Comparison of ENCODE assay signal across 9 mouse cellular contexts in the genomic region with DNA sequence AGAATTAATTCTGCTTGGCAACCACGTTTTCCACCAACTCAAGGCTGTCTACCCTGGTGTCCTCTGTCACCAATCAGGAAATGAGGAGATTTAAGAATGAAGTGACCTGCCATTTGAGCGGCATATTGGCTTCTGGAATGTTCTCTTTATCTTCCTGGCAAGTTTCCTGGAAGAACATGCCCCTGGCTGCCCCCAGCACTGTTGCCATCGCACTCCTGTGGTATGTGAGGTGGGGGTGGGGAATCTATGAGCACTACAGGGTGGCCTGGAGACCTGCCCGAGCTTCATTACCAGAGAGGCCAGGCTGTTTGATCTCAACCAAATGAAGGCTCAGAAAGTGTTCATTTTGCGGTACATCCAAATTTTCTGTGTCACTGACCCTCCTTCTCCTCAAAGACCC.
A peak's percentile ranks its signal among the peaks of the same experiment; 100 is the strongest.
DNase-seq lines count a peak whose midpoint lies in the region; ATAC-seq and TF ChIP-seq lines count a peak whose summit lies in the region.
"Had no signal": no experiment of that assay in that cellular context is flagged by ENCODE, and none has a peak within 500 bp of the region (broad histone marks: within the 10 kb centered on the region; RNA-seq: fewer than 3 reads in every experiment).

No protein-coding gene starts in this region.

- no peak overlapping the region for H3K4me2 ChIP-seq in midbrain, embryonic 14.5 days (ENCODE audit: low read length)
- H3K4me2 ChIP-seq in hindbrain, postnatal 0 days (ENCODE audit: low read depth, low read length): no peak overlapping the region
- no peak overlapping the region for H3K4me2 ChIP-seq in neural tube, embryonic 15.5 days
- H3K4me2 ChIP-seq: liver, embryonic 13.5 days; neural tube, embryonic 13.5 days had no signal

- no peaks in the 10 kb centered on the region for H3K4me1 ChIP-seq in midbrain, embryonic 14.5 days (ENCODE audit: control insufficient read depth, insufficient read depth, low read length)
- peaks cover 14% of the 10 kb centered on the region for H3K4me1 ChIP-seq in midbrain, embryonic 10.5 days
- no peaks in the 10 kb centered on the region for H3K4me1 ChIP-seq in hindbrain, postnatal 0 days (ENCODE audit: insufficient read depth, low read length)
- H3K4me1 ChIP-seq in neural tube, embryonic 15.5 days: peaks cover 6% of the 10 kb centered on the region; the same call in 1 of the 2 replicates
- H3K4me1 ChIP-seq: liver, embryonic 13.5 days; neural tube, embryonic 13.5 days had no signal

- no peak overlapping the region for H3K27ac ChIP-seq in midbrain, embryonic 14.5 days (replicated peaks; ENCODE audit: low read depth, low read length)
- no peak overlapping the region for H3K27ac ChIP-seq in midbrain, embryonic 10.5 days (replicated peaks)
- no peak overlapping the region for H3K27ac ChIP-seq in hindbrain, postnatal 0 days
- H3K27ac ChIP-seq in neural tube, embryonic 15.5 days (replicated peaks): no peak overlapping the region
- H3K27ac ChIP-seq in left cerebral cortex, adult 2 months: no peak overlapping the region
- H3K27ac ChIP-seq: liver, embryonic 13.5 days; neural tube, embryonic 13.5 days had no signal

- no peak for TF ChIP-seq CTCF in hindbrain, postnatal 0 days (IDR thresholded peaks at IDR 0.05; ENCODE audit: low read depth)
- no peak for TF ChIP-seq CTCF in left cerebral cortex, adult 2 months (IDR thresholded peaks at IDR 0.05)

- H3K4me3 ChIP-seq in midbrain, embryonic 14.5 days (replicated peaks; ENCODE audit: low read depth, low read length): no peak overlapping the region
- H3K4me3 ChIP-seq in midbrain, embryonic 10.5 days: no peak overlapping the region
- H3K4me3 ChIP-seq in hindbrain, postnatal 0 days (ENCODE audit: low read length): no peak overlapping the region
- H3K4me3 ChIP-seq in neural tube, embryonic 15.5 days (replicated peaks): no peak overlapping the region
- H3K4me3 ChIP-seq in left cerebral cortex, adult 2 months: no peak overlapping the region
- H3K4me3 ChIP-seq: liver, embryonic 13.5 days; neural tube, embryonic 13.5 days had no signal

- H3K27me3 ChIP-seq in midbrain, embryonic 14.5 days (ENCODE audit: control insufficient read depth, insufficient read depth, low read length): no peaks in the 10 kb centered on the region
- no peaks in the 10 kb centered on the region for H3K27me3 ChIP-seq in midbrain, embryonic 10.5 days (ENCODE audit: low read depth, poor library complexity, severe bottlenecking)
- no peaks in the 10 kb centered on the region for H3K27me3 ChIP-seq in hindbrain, postnatal 0 days (ENCODE audit: insufficient read depth, low read length)
- no peaks in the 10 kb centered on the region for H3K27me3 ChIP-seq in neural tube, embryonic 15.5 days (replicated peaks)
- H3K27me3 ChIP-seq: liver, embryonic 13.5 days; neural tube, embryonic 13.5 days had no signal

- WGBS in midbrain, embryonic 14.5 days: 50% methylated on average over 5 of the region's 5 CpGs
- WGBS in midbrain, embryonic 10.5 days: 65% methylated on average over 5 of the region's 5 CpGs
- WGBS in hindbrain, postnatal 0 days: 24% methylated on average over 5 of the region's 5 CpGs
- WGBS in neural tube, embryonic 15.5 days: 57% methylated on average over 5 of the region's 5 CpGs

- ATAC-seq in midbrain, embryonic 14.5 days (ENCODE audit: low FRiP score, low TSS enrichment): no peak
- ATAC-seq in hindbrain, postnatal 0 days: peak; percentile 88
- no peak for ATAC-seq in neural tube, embryonic 15.5 days (ENCODE audit: low FRiP score)

- H3K9ac ChIP-seq in midbrain, embryonic 14.5 days (replicated peaks; ENCODE audit: low read length): no peak overlapping the region
- no peak overlapping the region for H3K9ac ChIP-seq in hindbrain, postnatal 0 days (replicated peaks; ENCODE audit: low read length)
- no peak overlapping the region for H3K9ac ChIP-seq in neural tube, embryonic 15.5 days (replicated peaks)
- H3K9ac ChIP-seq: liver, embryonic 13.5 days; neural tube, embryonic 13.5 days had no signal

- peak; percentile 31 for DNase-seq in midbrain, embryonic 14.5 days
- no peak for DNase-seq in midbrain, embryonic 10.5 days (ENCODE audit: low spot score)
- peak; percentile 52 to 57 for DNase-seq in heart, adult 18-20 months
- DNase-seq in hindbrain, postnatal 0 days (ENCODE audit: low spot score): peak; percentile 70
- no peak for DNase-seq in layer of hippocampus, adult 9-11 months
- DNase-seq in left cerebral cortex, adult 2 months (ENCODE audit: extremely low spot score in 1 of 2, low spot score in 2 of 2): no peak
- DNase-seq: liver, embryonic 13.5 days had no signal

- intact Hi-C loops in left cerebral cortex, adult 2 months (cut with DNase I): no loop called here

- no peaks in the 10 kb centered on the region for H3K9me3 ChIP-seq in midbrain, embryonic 14.5 days (ENCODE audit: control insufficient read depth, low read length)
- no peaks in the 10 kb centered on the region for H3K9me3 ChIP-seq in midbrain, embryonic 10.5 days (replicated peaks)
- H3K9me3 ChIP-seq in hindbrain, postnatal 0 days (ENCODE audit: low read length): no peaks in the 10 kb centered on the region
- H3K9me3 ChIP-seq in neural tube, embryonic 15.5 days (replicated peaks): no peaks in the 10 kb centered on the region
- H3K9me3 ChIP-seq: liver, embryonic 13.5 days; neural tube, embryonic 13.5 days had no signal

- H3K36me3 ChIP-seq in midbrain, embryonic 14.5 days (ENCODE audit: control insufficient read depth, insufficient read depth, low read length): no peaks in the 10 kb centered on the region
- no peaks in the 10 kb centered on the region for H3K36me3 ChIP-seq in midbrain, embryonic 10.5 days
- no peaks in the 10 kb centered on the region for H3K36me3 ChIP-seq in hindbrain, postnatal 0 days (ENCODE audit: insufficient read depth, low read length)
- H3K36me3 ChIP-seq in neural tube, embryonic 15.5 days: no peaks in the 10 kb centered on the region
- H3K36me3 ChIP-seq: liver, embryonic 13.5 days; neural tube, embryonic 13.5 days had no signal

Comparison
In these comparisons a context has a peak if more than half of its experiments do, and no peak if none do; other contexts are left out.
1. DNase-seq: peak in midbrain, embryonic 14.5 days (single experiment), heart, adult 18-20 months (2 of 2) and hindbrain, postnatal 0 days (single experiment); none in midbrain, embryonic 10.5 days (single experiment), layer of hippocampus, adult 9-11 months (single experiment) and left cerebral cortex, adult 2 months (0 of 2).